ENCODE assay signal across 20 mouse cellular contexts in genomic region chr17:87368481-87368880, GRCm38 (mm10). TPM values are rescaled to one million over a fixed set of nuclear protein-coding genes. Genes with fewer than 3 reads are reported as not detected.
DNase-seq lines count a peak whose midpoint lies in the region; ATAC-seq and TF ChIP-seq lines count a peak whose summit lies in the region.
"Had no signal": no experiment of that assay in that cellular context is flagged by ENCODE, and none has a peak within 500 bp of the region (broad histone marks: within the 10 kb centered on the region; RNA-seq: fewer than 3 reads in every experiment).

No protein-coding gene starts in this region.

- no peaks in the 10 kb centered on the region for H3K36me3 ChIP-seq in lung, postnatal 0 days (ENCODE audit: insufficient read depth, low read length)
- no peaks in the 10 kb centered on the region for H3K36me3 ChIP-seq in embryonic facial prominence, embryonic 10.5 days (replicated peaks)
- H3K36me3 ChIP-seq in neural tube, embryonic 15.5 days, result no peaks in the 10 kb centered on the region
- H3K36me3 ChIP-seq: lung, embryonic 15.5 days had no signal

- ATAC-seq in lung, postnatal 0 days, result no peak
- no peak for ATAC-seq in neural tube, embryonic 15.5 days (ENCODE audit: low FRiP score)
- ATAC-seq: liver, embryonic 12.5 days had no signal

- TF ChIP-seq CTCF in lung, postnatal 0 days (IDR thresholded peaks at IDR 0.05), result no peak

- H3K4me2 ChIP-seq in lung, postnatal 0 days (replicated peaks; ENCODE audit: low read depth, low read length), result no peak overlapping the region
- H3K4me2 ChIP-seq in neural tube, embryonic 15.5 days, result no peak overlapping the region
- H3K4me2 ChIP-seq: liver, embryonic 12.5 days; lung, embryonic 15.5 days had no signal

- no peak overlapping the region for H3K27ac ChIP-seq in lung, postnatal 0 days (ENCODE audit: low read length)
- H3K27ac ChIP-seq in embryonic facial prominence, embryonic 10.5 days (replicated peaks), result peak overlapping the region; percentile 45
- 0 out of 2 replicates have a peak overlapping the region, but pooled peaks have one; percentile 37 for H3K27ac ChIP-seq in neural tube, embryonic 15.5 days (replicated peaks)
- H3K27ac ChIP-seq: liver, embryonic 12.5 days had no signal

- peaks cover 10% of the 10 kb centered on the region; the same call in 1 of the 2 replicates for H3K4me1 ChIP-seq in lung, postnatal 0 days (ENCODE audit: insufficient read depth, low read depth, low read length)
- peaks cover 75% of the 10 kb centered on the region for H3K4me1 ChIP-seq in embryonic facial prominence, embryonic 10.5 days
- peaks cover 51% of the 10 kb centered on the region for H3K4me1 ChIP-seq in neural tube, embryonic 15.5 days

- no peak overlapping the region for H3K4me3 ChIP-seq in lung, postnatal 0 days (ENCODE audit: low read depth, low read length)
- no peak overlapping the region for H3K4me3 ChIP-seq in embryonic facial prominence, embryonic 10.5 days
- H3K4me3 ChIP-seq in neural tube, embryonic 15.5 days (replicated peaks), result no peak overlapping the region
- H3K4me3 ChIP-seq: liver, embryonic 12.5 days; lung, embryonic 15.5 days had no signal

- TF ChIP-seq EP300 in lung, postnatal 0 days (IDR thresholded peaks at IDR 0.05), result no peak

- DNase-seq in heart, adult 11 months, result peak; percentile 92
- DNase-seq in heart, postnatal 25 days (ENCODE audit: low spot score), result no peak
- DNase-seq in lung, postnatal 36 days, result peak; percentile 27
- DNase-seq in lung, postnatal 0 days (ENCODE audit: low spot score), result no peak
- DNase-seq in embryonic facial prominence, embryonic 10.5 days (ENCODE audit: low spot score), result no peak
- DNase-seq in cerebellum, adult 9-11 months, result no peak
- DNase-seq: adrenal gland, postnatal 25 days; cerebellum, adult 8-10 months; gastrocnemius, postnatal 10 days; heart, postnatal 14 days; kidney, adult 8-10 months; thymus, adult 18-20 months had no signal

- intact Hi-C loops in heart, postnatal 25 days (cut with DNase I), result no loop called here

- H3K27me3 ChIP-seq in lung, postnatal 0 days (replicated peaks; ENCODE audit: insufficient read depth, low read length), result no peaks in the 10 kb centered on the region
- H3K27me3 ChIP-seq in embryonic facial prominence, embryonic 10.5 days (replicated peaks; ENCODE audit: low read depth, poor library complexity, severe bottlenecking), result no peaks in the 10 kb centered on the region
- no peaks in the 10 kb centered on the region for H3K27me3 ChIP-seq in neural tube, embryonic 15.5 days (replicated peaks)
- H3K27me3 ChIP-seq: liver, embryonic 12.5 days; lung, embryonic 15.5 days had no signal

- H3K9me3 ChIP-seq in lung, postnatal 0 days (ENCODE audit: low read length), result no peaks in the 10 kb centered on the region
- no peaks in the 10 kb centered on the region for H3K9me3 ChIP-seq in embryonic facial prominence, embryonic 10.5 days
- H3K9me3 ChIP-seq in neural tube, embryonic 15.5 days (replicated peaks), result no peaks in the 10 kb centered on the region
- H3K9me3 ChIP-seq: liver, embryonic 12.5 days; lung, embryonic 15.5 days had no signal

- no peak overlapping the region for H3K9ac ChIP-seq in lung, postnatal 0 days (replicated peaks; ENCODE audit: low read depth)
- H3K9ac ChIP-seq in neural tube, embryonic 15.5 days (replicated peaks), result no peak overlapping the region
- H3K9ac ChIP-seq: liver, embryonic 12.5 days; lung, embryonic 15.5 days had no signal

- 82% methylated on average over 10 of the region's 10 CpGs for WGBS in lung, postnatal 0 days
- 90% methylated on average over 10 of the region's 10 CpGs for WGBS in embryonic facial prominence, embryonic 10.5 days
- WGBS in neural tube, embryonic 15.5 days, result 80% methylated on average over 10 of the region's 10 CpGs

RNA-seq across cellular contexts. Expression of gene Stpg4, which starts 59.1 kb away (rescaled TPM):
- not detected for total RNA-seq in heart, postnatal 25 days (2021)
- polyA plus RNA-seq in lung, postnatal 0 days (2015; fragmentation: Nextera tagmentation; extraction: Ambion mirVana), result not detected in 2 replicates
- polyA plus RNA-seq in embryonic facial prominence, embryonic 10.5 days (2016; fragmentation: Nextera tagmentation; extraction: Ambion mirVana), result not detected in 2 replicates
- polyA plus RNA-seq in neural tube, embryonic 15.5 days (2015; fragmentation: Nextera tagmentation; extraction: Ambion mirVana), result 0.26 TPM in 1 of 2 replicates, not detected in the other
- total RNA-seq: adrenal gland, postnatal 25 days; ES-E14; gastrocnemius, postnatal 10 days; heart, adult 8-10 months; heart, postnatal 14 days had no signal
- polyA plus RNA-seq: forebrain, embryonic 14.5 days; large intestine, adult 2 months; liver, embryonic 12.5 days; lung, embryonic 15.5 days; urinary bladder, adult 2 months had no signal

Comparison
In these comparisons a context has a peak if more than half of its experiments do, and no peak if none do; other contexts are left out.
1. DNase-seq: peak in heart, adult 11 months (single experiment) and lung, postnatal 36 days (single experiment); none in heart, postnatal 25 days (single experiment), lung, postnatal 0 days (single experiment), embryonic facial prominence, embryonic 10.5 days (single experiment) and cerebellum, adult 9-11 months (single experiment).